Mouse (Mus musculus) embryonic stem cell, embryonic (primary cell): Measurements from ENCODE around the gene Taf1.

Experiments used
- CTCF ChIA-PET, 4 experiments: fragments of 300-600 bp in 2 of 4; fragments of 350-600 bp in 2 of 4; sonication (Branson Sonifier 250); formaldehyde crosslinking; loops; one replicate each; lab custom pipeline; 2022; ENCODE audit warnings: inconsistent platforms in 2 of 4; lab: Charles Lee
- POLR2A ChIA-PET, 4 experiments: fragments of 300-600 bp in 2 of 4; fragments of 350-600 bp in 2 of 4; sonication (Branson Sonifier 250); formaldehyde crosslinking; loops; one replicate each; lab custom pipeline; 2022; ENCODE audit warnings: antibody characterized with exemption in 4 of 4, inconsistent platforms in 1 of 4; lab: Charles Lee

Gene Taf1

DNA sequence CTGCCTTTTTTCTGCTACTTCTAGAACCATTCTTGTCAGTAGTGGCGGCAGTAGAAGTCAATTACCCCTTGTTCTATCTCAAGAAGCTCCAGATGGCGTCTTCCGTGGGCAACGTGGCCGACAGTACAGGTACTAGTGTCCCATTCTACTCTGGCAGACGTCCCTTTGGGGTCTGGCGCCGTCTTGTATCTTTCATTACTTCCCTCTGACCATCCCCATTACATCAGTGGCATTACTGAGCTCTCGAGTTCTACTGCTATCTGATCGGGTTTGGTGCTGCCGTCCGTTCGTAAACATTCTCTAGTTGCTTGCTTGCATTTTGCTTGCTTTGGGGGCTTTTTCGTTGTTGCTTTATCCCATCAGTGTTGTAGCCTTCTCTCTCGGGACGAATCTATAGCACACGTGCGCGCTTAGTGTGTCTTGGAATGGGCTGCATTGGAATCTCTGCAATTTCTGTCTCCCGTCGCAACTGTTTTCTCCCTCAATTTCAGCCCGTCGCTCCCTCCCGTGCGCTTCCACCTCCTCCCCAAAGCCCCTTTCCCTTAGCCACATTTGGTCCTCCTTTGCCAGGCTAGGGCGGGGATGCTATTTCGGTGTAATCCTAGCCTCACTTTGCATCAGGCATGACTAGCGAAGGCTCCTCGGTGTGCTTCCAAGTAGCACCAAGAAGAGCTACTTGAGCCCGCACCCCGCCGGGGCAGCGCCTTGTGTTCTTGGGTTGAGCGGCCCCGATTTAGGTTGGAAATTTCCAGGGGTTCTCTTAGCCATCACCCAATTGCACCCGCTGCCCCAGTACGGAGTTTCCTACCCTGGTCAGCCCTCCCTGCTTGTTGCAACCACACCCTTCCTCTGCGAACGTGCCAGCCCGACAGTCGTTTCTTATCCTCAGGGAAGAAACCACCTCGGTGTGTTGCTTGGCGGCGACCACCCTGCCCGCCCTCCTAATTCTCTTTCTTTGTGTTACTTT is 107.9 kb downstream of the Taf1 start:
- ChIA-PET POLR2A (interaction anchor here (0.6 to 11.5 kb wide), 25 partner anchors 11 to 556 kb away, joined by 3 to 181 read pairs (median 4); no protein-coding TSS in a partner anchor), CTCF (no interaction called here)

DNA sequence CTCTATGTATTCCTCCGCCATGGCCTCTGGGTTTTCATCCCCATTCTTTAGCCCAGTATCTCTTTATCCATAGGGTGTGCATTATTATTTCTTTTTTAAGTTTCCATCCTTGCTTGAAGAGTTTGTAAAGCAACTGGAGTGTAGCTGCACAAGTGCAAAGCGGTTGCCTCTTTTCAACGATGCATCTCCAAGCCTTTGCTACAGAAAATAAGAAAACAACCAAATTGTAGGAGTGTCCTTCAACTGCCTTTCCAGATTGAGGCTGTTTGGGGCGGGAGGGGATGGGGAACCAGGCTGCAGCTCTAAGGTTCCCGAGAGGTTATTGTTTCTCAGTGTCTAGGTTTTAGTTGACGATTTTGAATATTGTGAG is 108.6 kb downstream of the Taf1 start:
- CTCF ChIA-PET = no interaction called here
- POLR2A ChIA-PET = interaction anchor here in 3 of 4 experiments (0.6 to 11.5 kb wide), 21 partner anchors 8 to 556 kb away, joined by 3 to 181 read pairs (median 4); no protein-coding TSS in a partner anchor

DNA sequence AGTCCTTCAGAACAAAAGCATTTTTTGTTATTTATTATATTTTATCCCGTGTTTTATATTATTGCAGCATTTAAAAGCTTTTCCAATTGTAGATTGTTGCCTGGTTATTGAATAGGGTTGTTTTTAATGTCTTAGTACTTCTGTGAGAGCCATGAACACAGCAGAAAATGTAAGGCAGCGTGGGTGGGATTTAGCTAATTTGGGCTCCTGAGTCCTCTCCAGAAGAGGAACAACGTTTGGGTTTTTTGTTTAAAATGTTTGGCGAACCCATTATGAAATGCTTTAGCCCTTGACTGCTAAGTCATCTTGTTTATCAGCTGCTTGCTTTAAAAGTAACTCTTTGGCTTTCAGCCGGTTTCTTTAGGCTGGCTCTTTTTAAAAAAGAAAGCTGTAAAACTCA is 109.6 kb downstream of the Taf1 start:
- ChIA-PET CTCF (interaction anchor here in 1 of 4 experiments (0.5 kb wide), 1 partner anchor 25 kb away, joined by 5 read pairs; no protein-coding TSS in a partner anchor), POLR2A (interaction anchor here (0.6 to 11.5 kb wide), 17 partner anchors 9 to 557 kb away, joined by 3 to 181 read pairs (median 4); no protein-coding TSS in a partner anchor)

DNA sequence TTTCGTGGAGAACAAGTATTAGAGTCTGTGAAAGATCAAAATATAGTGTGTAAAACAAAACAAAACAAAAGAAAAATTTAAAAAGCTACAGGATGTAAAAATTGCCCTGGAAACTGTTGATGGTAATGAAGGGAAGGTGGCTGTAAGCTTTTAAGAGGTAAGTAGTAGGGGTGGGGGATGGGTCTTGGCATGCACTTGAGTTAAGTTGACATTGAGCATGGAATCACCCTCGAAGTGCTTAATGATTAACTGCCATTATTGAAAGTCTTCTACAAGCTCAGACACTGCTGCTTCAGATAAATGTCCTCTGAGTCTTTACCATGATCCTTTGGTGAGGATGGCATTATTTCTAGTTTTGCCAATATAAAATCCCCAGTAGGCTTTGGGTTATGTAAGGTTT is 112.8 kb downstream of the Taf1 start:
- ChIA-PET POLR2A (interaction anchor here in 3 of 4 experiments (0.6 to 11.5 kb wide), 12 partner anchors 8 to 290 kb away, joined by 3 to 181 read pairs (median 6); no protein-coding TSS in a partner anchor), CTCF (interaction anchor here in 2 of 4 experiments (0.5 to 0.6 kb wide), 2 partner anchors 27 to 297 kb away, joined by 3 to 4 read pairs; no protein-coding TSS in a partner anchor)

DNA sequence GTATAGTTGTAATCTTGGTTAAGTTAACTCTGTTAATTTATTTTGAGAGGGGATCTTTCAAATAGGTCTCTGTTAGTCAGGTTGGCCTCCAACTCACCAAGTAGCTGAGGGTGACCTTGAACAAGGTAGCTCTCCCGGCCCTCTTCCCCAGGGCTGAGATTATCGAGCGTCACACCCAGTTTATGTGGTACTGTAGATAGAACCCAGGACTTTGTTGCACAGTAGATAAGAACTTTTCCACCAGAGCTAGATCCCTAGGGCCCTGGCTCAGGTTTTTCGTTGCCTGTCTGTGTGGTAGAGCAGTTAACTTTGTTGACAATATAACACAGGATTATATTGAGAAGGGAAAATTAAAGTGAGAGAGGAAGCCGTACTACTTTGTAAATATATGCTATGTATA is 114.1 kb downstream of the Taf1 start:
- ChIA-PET CTCF (interaction anchor here in 2 of 4 experiments (0.6 to 0.9 kb wide), 2 partner anchors 29 to 307 kb away, joined by 3 read pairs; no protein-coding TSS in a partner anchor), POLR2A (interaction anchor here (0.8 to 15.4 kb wide), 13 partner anchors 4 to 34 kb away, joined by 3 to 181 read pairs (median 6); partner anchors contain the start of gene Ogt (in 1 of the 4))
